Mouse (Mus musculus): ENCODE results near the gene Slc8b1. TPM values are rescaled to one million over a fixed set of nuclear protein-coding genes. Genes with fewer than 3 reads are reported as not detected.

The Slc8b1 gene
- total and polyA plus RNA-seq, 3 experiments: 3.2 to 5.8 (median 5.1) TPM

DNA sequence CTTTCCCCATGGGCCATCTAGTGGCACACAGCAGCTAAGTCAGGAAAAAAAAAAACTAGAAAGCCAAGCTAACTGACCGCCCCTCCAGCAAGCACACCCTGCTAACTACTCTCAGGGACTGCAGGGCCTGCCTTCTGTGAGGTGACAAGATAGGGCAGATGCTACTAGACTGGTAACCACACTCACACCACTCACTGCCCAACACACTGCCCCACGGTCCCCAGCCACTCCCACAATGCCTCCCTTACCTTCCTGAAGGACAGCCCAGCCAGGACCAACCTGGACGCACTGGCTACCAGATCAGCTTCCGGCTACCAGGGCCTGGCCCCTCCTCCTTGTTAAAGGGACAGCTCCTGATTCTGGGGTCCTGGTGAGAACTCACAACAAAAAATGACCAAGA lies 43.9 kb upstream of the Slc8b1 start:
- in situ Hi-C loops (cut with MboI; ENCODE audit: low pct_ligation_motif_present, low pct_unique_long_range_greater_than_20kb, low sequenced_read_pairs) (no loop called here), dilution Hi-C loops (cut with MboI; ENCODE audit: extremely low pct_ligation_motif_present, extremely low pct_unique_long_range_greater_than_20kb, low sequenced_read_pairs) (no loop called here)
- peaks cover 0 to 10% of the 10 kb centered on the region in 2 experiments; a peak in 2 of 4 replicates for H3K4me1 ChIP-seq (ENCODE audit: control insufficient read depth in 1 of 2, insufficient read depth in 2 of 2)
- H3K4me2 ChIP-seq (ENCODE audit: insufficient read depth, low read depth, poor library complexity, severe bottlenecking): no peak overlapping the region
- no peaks in the 10 kb centered on the region for H3K36me3 ChIP-seq (replicated peaks in 1 of 2; ENCODE audit: control insufficient read depth in 1 of 2, insufficient read depth in 1 of 2, low read length in 1 of 2)
- no peak overlapping the region for H3K9ac ChIP-seq (ENCODE audit: insufficient read depth, low read depth)
- TF ChIP-seq NRF1 (IDR thresholded peaks at IDR 0.05; ENCODE audit: low read depth, low read length) (no peak), USF1 (IDR thresholded peaks at IDR 0.05; ENCODE audit: low read depth, low read length) (no peak), ELF1 (IDR thresholded peaks at IDR 0.05; ENCODE audit: low read depth, low read length) (0 out of 2 replicates have a peak, but pooled peaks have one; percentile 36)
- H3K4me3 ChIP-seq (replicated peaks in 1 of 3; ENCODE audit: low read depth in 2 of 3, low read length in 2 of 3, poor library complexity in 1 of 3): no peak overlapping the region
- no peak for DNase-seq (ENCODE audit: extremely low read depth)
- no peaks in the 10 kb centered on the region for H3K79me2 ChIP-seq (replicated peaks; ENCODE audit: control insufficient read depth, extremely low read depth, insufficient read depth, poor library complexity, severe bottlenecking)
- H3K27ac ChIP-seq (ENCODE audit: insufficient read depth, low read depth): no peak overlapping the region
- peaks cover 63% of the 10 kb centered on the region for H3K27me3 ChIP-seq (replicated peaks)
- peaks cover 15% of the 10 kb centered on the region for H3K9me3 ChIP-seq (replicated peaks; ENCODE audit: low read length)

DNA sequence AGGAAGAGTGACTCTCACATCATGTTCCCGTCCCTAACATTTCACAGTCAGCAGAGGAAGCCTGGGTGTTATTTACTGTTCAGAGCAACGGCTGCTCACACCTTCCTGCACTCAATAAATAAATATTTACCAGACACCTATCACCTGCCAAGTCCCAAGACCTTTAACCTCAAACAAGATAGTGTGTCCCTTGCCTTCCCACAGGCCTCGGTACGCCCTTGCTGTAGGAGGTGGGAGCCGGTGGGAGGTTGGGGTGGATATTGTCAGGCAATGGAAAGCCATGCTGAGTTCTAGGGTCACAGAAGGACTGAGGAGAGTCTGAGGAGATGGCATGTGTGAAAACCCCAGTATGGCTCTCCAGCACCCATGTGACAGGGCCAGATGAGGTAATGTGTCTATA lies 42.6 kb upstream of the Slc8b1 start:
- H3K9me3 ChIP-seq (replicated peaks; ENCODE audit: low read length): peaks cover 15% of the 10 kb centered on the region
- TF ChIP-seq MAFK (IDR thresholded peaks at IDR 0.05; ENCODE audit: insufficient replicate concordance, low read length): no peak
- no peak for TF ChIP-seq RCOR1 (conservative IDR thresholded peaks at IDR 0.05; ENCODE audit: low read depth, low read length)
- no peak for TF ChIP-seq MXI1 (IDR thresholded peaks at IDR 0.05; ENCODE audit: low read depth, low read length)
- no peak for TF ChIP-seq ETS1 (conservative IDR thresholded peaks at IDR 0.05; ENCODE audit: low read depth, low read length)
- no peak for TF ChIP-seq TBP (conservative IDR thresholded peaks at IDR 0.05; ENCODE audit: low read depth, low read length)
- TF ChIP-seq ZMIZ1 (IDR thresholded peaks at IDR 0.05; ENCODE audit: low read depth, low read length): no peak
- no peak for TF ChIP-seq MAZ (IDR thresholded peaks at IDR 0.05; ENCODE audit: low read depth, low read length)
- no peak for TF ChIP-seq CTCF (conservative IDR thresholded peaks at IDR 0.05 in 1 of 2, IDR thresholded peaks at IDR 0.05 in 1 of 2; ENCODE audit: low read depth in 2 of 2, low read length in 2 of 2)
- TF ChIP-seq JUN (IDR thresholded peaks at IDR 0.05; ENCODE audit: insufficient read depth, low read depth, low read length): no peak
- no peak for TF ChIP-seq JUND (conservative IDR thresholded peaks at IDR 0.05; ENCODE audit: low read depth, low read length)
- no peak for TF ChIP-seq USF1 (IDR thresholded peaks at IDR 0.05; ENCODE audit: low read depth, low read length)
- no peak for TF ChIP-seq NELFE (IDR thresholded peaks at IDR 0.05; ENCODE audit: low read depth, low read length)
- TF ChIP-seq POLR2AphosphoS2 (IDR thresholded peaks at IDR 0.05; ENCODE audit: low read depth, low read length): no peak
- peaks cover 61% of the 10 kb centered on the region for H3K27me3 ChIP-seq (replicated peaks)
- H3K27ac ChIP-seq (ENCODE audit: insufficient read depth, low read depth): no peak overlapping the region
- H3K9ac ChIP-seq (ENCODE audit: insufficient read depth, low read depth): no peak overlapping the region
- in situ Hi-C loops (cut with MboI; ENCODE audit: low pct_ligation_motif_present, low pct_unique_long_range_greater_than_20kb, low sequenced_read_pairs) (no loop called here), dilution Hi-C loops (cut with MboI; ENCODE audit: extremely low pct_ligation_motif_present, extremely low pct_unique_long_range_greater_than_20kb, low sequenced_read_pairs) (no loop called here)
- H3K79me2 ChIP-seq (replicated peaks; ENCODE audit: control insufficient read depth, extremely low read depth, insufficient read depth, poor library complexity, severe bottlenecking): no peaks in the 10 kb centered on the region
- no peaks in the 10 kb centered on the region for H3K36me3 ChIP-seq (replicated peaks in 1 of 2; ENCODE audit: control insufficient read depth in 1 of 2, insufficient read depth in 1 of 2, low read length in 1 of 2)
- no peak for DNase-seq (ENCODE audit: extremely low read depth)
- H3K4me3 ChIP-seq (replicated peaks in 1 of 3; ENCODE audit: low read depth in 2 of 3, low read length in 2 of 3, poor library complexity in 1 of 3): no peak overlapping the region
- H3K4me2 ChIP-seq (ENCODE audit: insufficient read depth, low read depth, poor library complexity, severe bottlenecking): no peak overlapping the region
- no peaks in the 10 kb centered on the region for H3K4me1 ChIP-seq (ENCODE audit: control insufficient read depth in 1 of 2, insufficient read depth in 2 of 2)
